Mouse (Mus musculus): ENCODE measurements at regions not wholly inside any gene's neighbourhood (a gene's known extent, or its start where the extent isn't known, plus 50 kb on each side); places are given as distances from the start of the nearest gene placed in this dataset.
A peak's percentile ranks its signal among the peaks of the same experiment; 100 is the strongest.

DNA sequence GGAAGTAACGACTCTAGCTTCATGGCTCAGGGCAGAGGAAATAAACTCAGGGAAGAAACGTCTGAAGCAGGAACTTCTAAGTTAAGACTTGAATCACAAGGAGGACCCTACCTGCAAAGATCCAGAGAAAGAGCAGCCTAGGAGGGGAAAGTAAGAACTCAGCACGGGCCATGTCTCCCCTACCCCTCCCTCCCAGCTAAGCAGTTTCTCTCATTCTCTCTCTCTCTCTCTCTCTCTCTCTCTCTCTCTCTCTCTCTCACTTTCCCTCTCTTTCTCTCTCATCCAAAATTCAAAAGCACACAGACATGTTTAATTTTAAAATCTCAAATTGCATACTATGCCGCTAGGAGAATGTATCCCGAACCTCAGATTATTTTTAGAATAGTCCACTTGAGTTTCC is 267.3 kb downstream of the Dhx15 start:
- WGBS: 54% methylated on average over 5 of the region's 5 CpGs
- ATAC-seq (ENCODE audit: insufficient read depth, low FRiP score): no peak
- Histone ChIP-seq H3K9ac (ENCODE audit: low read length) (no peak overlapping the region), H3K36me3 (ENCODE audit: control insufficient read depth, insufficient read depth, low read length) (no peaks in the 10 kb centered on the region), H3K9me3 (replicated peaks; ENCODE audit: control insufficient read depth, low read length) (no peaks in the 10 kb centered on the region), H3K4me1 (ENCODE audit: control insufficient read depth, insufficient read depth, low read length) (no peaks in the 10 kb centered on the region), H3K4me2 (ENCODE audit: low read depth, low read length) (no peak overlapping the region), H3K4me3 (replicated peaks; ENCODE audit: low read length) (no peak overlapping the region), H3K27ac (ENCODE audit: low read length) (no peak overlapping the region), H3K27me3 (ENCODE audit: control insufficient read depth, insufficient read depth, low read length) (no peaks in the 10 kb centered on the region)

DNA sequence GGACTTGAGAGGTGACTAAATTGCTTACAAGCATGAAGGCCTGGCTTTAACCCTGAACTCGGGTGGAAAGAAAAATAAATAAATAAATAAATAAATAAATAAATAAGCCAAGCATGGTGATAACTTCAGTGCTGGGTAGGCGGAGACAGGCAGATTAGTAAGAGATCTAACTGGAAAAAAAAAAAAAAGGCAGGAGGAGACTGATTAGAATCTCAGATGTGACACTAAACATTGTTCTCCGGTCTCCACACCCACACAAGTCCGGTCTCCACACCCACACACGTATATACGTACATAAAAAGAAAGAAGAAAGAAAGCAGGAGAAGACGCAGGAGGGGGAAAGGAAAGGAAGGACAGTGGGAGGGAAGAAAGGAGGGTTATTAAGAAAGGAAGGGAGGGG is 267.8 kb downstream of the Dhx15 start:
- WGBS: 66% methylated on average over 7 of the region's 7 CpGs
- no peaks in the 10 kb centered on the region for H3K9me3 ChIP-seq (replicated peaks; ENCODE audit: control insufficient read depth, low read length)
- no peaks in the 10 kb centered on the region for H3K4me1 ChIP-seq (ENCODE audit: control insufficient read depth, insufficient read depth, low read length)
- H3K4me3 ChIP-seq (replicated peaks; ENCODE audit: low read length): no peak overlapping the region
- ATAC-seq (ENCODE audit: insufficient read depth, low FRiP score): no peak
- no peaks in the 10 kb centered on the region for H3K36me3 ChIP-seq (ENCODE audit: control insufficient read depth, insufficient read depth, low read length)
- no peak overlapping the region for H3K9ac ChIP-seq (ENCODE audit: low read length)
- no peak overlapping the region for H3K4me2 ChIP-seq (ENCODE audit: low read depth, low read length)
- no peaks in the 10 kb centered on the region for H3K27me3 ChIP-seq (ENCODE audit: control insufficient read depth, insufficient read depth, low read length)
- H3K27ac ChIP-seq (ENCODE audit: low read length): no peak overlapping the region

DNA sequence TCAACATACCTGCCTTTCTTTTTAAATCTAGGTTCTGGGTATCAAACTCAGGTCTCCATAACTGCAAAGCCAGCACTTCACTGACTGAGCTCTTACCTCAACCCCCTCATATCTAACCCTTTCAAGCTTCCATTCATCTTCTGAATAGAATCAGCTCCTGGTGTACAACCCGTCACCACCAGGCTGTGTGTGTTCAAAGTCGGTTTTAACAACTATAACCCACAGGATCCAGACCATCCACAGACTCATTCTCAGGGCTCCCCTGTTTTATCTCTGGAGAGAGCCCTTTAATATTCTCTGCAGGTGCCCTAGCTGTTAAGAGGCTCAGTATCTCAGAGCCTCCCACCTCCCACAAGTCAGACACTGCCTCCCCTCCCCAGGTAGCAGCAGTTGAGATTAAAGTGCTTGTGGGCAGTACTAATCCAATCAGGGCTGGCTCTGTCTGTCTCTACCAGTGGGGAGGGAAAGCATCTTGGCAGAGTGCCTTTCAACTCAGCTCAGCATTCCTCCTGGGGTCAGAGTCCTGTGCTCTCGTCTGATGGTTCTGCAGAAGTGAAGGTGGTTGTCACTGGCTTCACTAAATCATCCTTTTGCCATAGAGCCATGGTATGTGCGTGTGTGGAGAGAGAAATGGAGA is 272.4 kb downstream of the Dhx15 start:
- no peaks in the 10 kb centered on the region for H3K27me3 ChIP-seq (ENCODE audit: control insufficient read depth, insufficient read depth, low read length)
- H3K4me1 ChIP-seq (ENCODE audit: control insufficient read depth, insufficient read depth, low read length): no peaks in the 10 kb centered on the region
- no peaks in the 10 kb centered on the region for H3K36me3 ChIP-seq (ENCODE audit: control insufficient read depth, insufficient read depth, low read length)
- H3K4me3 ChIP-seq (replicated peaks; ENCODE audit: low read length): no peak overlapping the region
- no peaks in the 10 kb centered on the region for H3K9me3 ChIP-seq (replicated peaks; ENCODE audit: control insufficient read depth, low read length)
- no peak; the same call in 1 of the 2 replicates for ATAC-seq (ENCODE audit: insufficient read depth, low FRiP score)
- H3K9ac ChIP-seq (ENCODE audit: low read length): no peak overlapping the region
- no peak overlapping the region for H3K27ac ChIP-seq (ENCODE audit: low read length)
- no peak overlapping the region for H3K4me2 ChIP-seq (ENCODE audit: low read depth, low read length)
- WGBS: 34% methylated on average over 4 of the region's 4 CpGs

GRCm38 (mm10) chr5:51914731-51915130 is 275.6 kb downstream of the Dhx15 start:
- ATAC-seq (ENCODE audit: insufficient read depth, low FRiP score): no peak
- H3K27ac ChIP-seq (ENCODE audit: low read length): no peak overlapping the region
- no peaks in the 10 kb centered on the region; the same call in none of the 2 replicates for H3K4me1 ChIP-seq (ENCODE audit: control insufficient read depth, insufficient read depth, low read length)
- 86% methylated on average over 6 of the region's 6 CpGs for WGBS
- no peaks in the 10 kb centered on the region for H3K27me3 ChIP-seq (ENCODE audit: control insufficient read depth, insufficient read depth, low read length)
- no peak overlapping the region for H3K4me3 ChIP-seq (replicated peaks; ENCODE audit: low read length)
- H3K9me3 ChIP-seq (replicated peaks; ENCODE audit: control insufficient read depth, low read length): no peaks in the 10 kb centered on the region
- H3K36me3 ChIP-seq (ENCODE audit: control insufficient read depth, insufficient read depth, low read length): no peaks in the 10 kb centered on the region
- H3K4me2 ChIP-seq (ENCODE audit: low read depth, low read length): no peak overlapping the region
- no peak overlapping the region for H3K9ac ChIP-seq (ENCODE audit: low read length)

DNA sequence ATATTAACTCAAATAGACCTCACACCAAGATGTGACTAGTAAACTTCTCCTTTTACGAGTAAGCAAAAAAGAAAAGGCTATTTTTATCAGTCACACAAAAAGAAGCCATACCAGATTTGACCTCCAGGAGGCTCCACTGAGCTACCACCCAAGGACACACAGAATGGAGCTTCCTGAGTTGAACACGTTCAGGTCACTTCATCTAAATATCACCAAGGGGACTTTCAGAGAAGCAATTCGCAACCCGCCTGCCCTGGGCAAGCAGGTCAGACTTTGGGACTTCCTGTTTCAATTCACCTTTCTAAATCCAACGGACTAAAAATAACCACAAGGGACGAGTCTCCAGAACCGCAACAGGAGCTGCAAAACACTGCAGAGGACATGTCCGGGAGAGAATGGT is 281.5 kb downstream of the Dhx15 start:
- Histone ChIP-seq H3K4me2 (ENCODE audit: low read depth, low read length) (no peak overlapping the region), H3K9me3 (replicated peaks; ENCODE audit: control insufficient read depth, low read length) (no peaks in the 10 kb centered on the region), H3K27me3 (ENCODE audit: control insufficient read depth, insufficient read depth, low read length) (no peaks in the 10 kb centered on the region), H3K36me3 (ENCODE audit: control insufficient read depth, insufficient read depth, low read length) (no peaks in the 10 kb centered on the region), H3K4me3 (replicated peaks; ENCODE audit: low read length) (no peak overlapping the region), H3K4me1 (ENCODE audit: control insufficient read depth, insufficient read depth, low read length) (no peaks in the 10 kb centered on the region; the same call in none of the 2 replicates), H3K27ac (ENCODE audit: low read length) (no peak overlapping the region), H3K9ac (ENCODE audit: low read length) (no peak overlapping the region)
- no peak for ATAC-seq (ENCODE audit: insufficient read depth, low FRiP score)
- WGBS: 65% methylated on average over 8 of the region's 8 CpGs

GRCm38 (mm10) chr5:51906315-51907109 is 283.8 kb downstream of the Dhx15 start:
- no peak for ATAC-seq (ENCODE audit: insufficient read depth, low FRiP score)
- no peaks in the 10 kb centered on the region for H3K9me3 ChIP-seq (replicated peaks; ENCODE audit: control insufficient read depth, low read length)
- H3K9ac ChIP-seq (ENCODE audit: low read length): no peak overlapping the region
- no peaks in the 10 kb centered on the region for H3K27me3 ChIP-seq (ENCODE audit: control insufficient read depth, insufficient read depth, low read length)
- no peak overlapping the region for H3K4me3 ChIP-seq (replicated peaks; ENCODE audit: low read length)
- 51% methylated on average over 9 of the region's 9 CpGs for WGBS
- H3K36me3 ChIP-seq (ENCODE audit: control insufficient read depth, insufficient read depth, low read length): no peaks in the 10 kb centered on the region
- H3K4me1 ChIP-seq (ENCODE audit: control insufficient read depth, insufficient read depth, low read length): no peaks in the 10 kb centered on the region; the same call in none of the 2 replicates
- H3K4me2 ChIP-seq (ENCODE audit: low read depth, low read length): no peak overlapping the region
- H3K27ac ChIP-seq (ENCODE audit: low read length): no peak overlapping the region

- peak overlapping the region; percentile 8; the same call in 1 of the 2 replicates for H3K4me2 ChIP-seq (ENCODE audit: low read depth, low read length)
- no peak overlapping the region for H3K27ac ChIP-seq (ENCODE audit: low read length)
- no peaks in the 10 kb centered on the region for H3K4me1 ChIP-seq (ENCODE audit: control insufficient read depth, insufficient read depth, low read length)
- H3K4me3 ChIP-seq (replicated peaks; ENCODE audit: low read length): no peak overlapping the region
- WGBS: 57% methylated on average over 8 of the region's 8 CpGs
- no peak overlapping the region for H3K9ac ChIP-seq (ENCODE audit: low read length)
- H3K36me3 ChIP-seq (ENCODE audit: control insufficient read depth, insufficient read depth, low read length): no peaks in the 10 kb centered on the region
- no peaks in the 10 kb centered on the region for H3K27me3 ChIP-seq (ENCODE audit: control insufficient read depth, insufficient read depth, low read length)
- ATAC-seq (ENCODE audit: insufficient read depth, low FRiP score): no peak
- no peaks in the 10 kb centered on the region for H3K9me3 ChIP-seq (replicated peaks; ENCODE audit: control insufficient read depth, low read length)
Observed at GRCm38 (mm10) chr5:51894159-51894558, 296.2 kb downstream of the Dhx15 start.

DNA sequence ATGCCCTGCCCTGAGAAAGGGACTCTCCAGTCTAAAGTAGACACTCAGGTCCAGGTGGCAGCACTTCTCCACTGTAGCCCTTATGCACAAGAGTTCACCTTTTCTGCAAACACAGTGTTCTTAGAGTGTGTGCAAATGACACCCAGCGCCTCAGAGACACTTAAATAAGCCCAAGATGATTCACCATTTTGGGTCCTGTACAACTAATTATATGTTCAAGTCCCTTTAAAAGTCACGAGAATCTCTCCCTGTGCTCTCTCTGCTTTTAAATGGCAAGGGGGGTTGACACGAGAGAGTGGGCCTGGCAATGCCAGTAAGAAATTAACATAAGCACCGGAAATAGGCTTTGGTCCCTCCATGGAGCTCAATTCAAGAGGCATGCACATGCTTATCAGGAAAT is 299.0 kb downstream of the Dhx15 start:
- no peak for ATAC-seq (ENCODE audit: insufficient read depth, low FRiP score)
- H3K9ac ChIP-seq (ENCODE audit: low read length): no peak overlapping the region
- H3K9me3 ChIP-seq (replicated peaks; ENCODE audit: control insufficient read depth, low read length): no peaks in the 10 kb centered on the region
- WGBS: 85% methylated on average over 4 of the region's 4 CpGs
- H3K4me3 ChIP-seq (replicated peaks; ENCODE audit: low read length): no peak overlapping the region
- H3K4me1 ChIP-seq (ENCODE audit: control insufficient read depth, insufficient read depth, low read length): no peaks in the 10 kb centered on the region
- H3K27me3 ChIP-seq (ENCODE audit: control insufficient read depth, insufficient read depth, low read length): no peaks in the 10 kb centered on the region
- H3K36me3 ChIP-seq (ENCODE audit: control insufficient read depth, insufficient read depth, low read length): no peaks in the 10 kb centered on the region
- no peak overlapping the region for H3K4me2 ChIP-seq (ENCODE audit: low read depth, low read length)
- no peak overlapping the region for H3K27ac ChIP-seq (ENCODE audit: low read length)

- Histone ChIP-seq H3K36me3 (ENCODE audit: control insufficient read depth, insufficient read depth, low read length) (no peaks in the 10 kb centered on the region), H3K4me3 (replicated peaks; ENCODE audit: low read length) (no peak overlapping the region), H3K9ac (ENCODE audit: low read length) (no peak overlapping the region), H3K4me2 (ENCODE audit: low read depth, low read length) (no peak overlapping the region), H3K9me3 (replicated peaks; ENCODE audit: control insufficient read depth, low read length) (no peaks in the 10 kb centered on the region), H3K27me3 (ENCODE audit: control insufficient read depth, insufficient read depth, low read length) (no peaks in the 10 kb centered on the region), H3K27ac (ENCODE audit: low read length) (no peak overlapping the region), H3K4me1 (ENCODE audit: control insufficient read depth, insufficient read depth, low read length) (no peaks in the 10 kb centered on the region)
- WGBS: 83% methylated on average over 7 of the region's 7 CpGs
- ATAC-seq (ENCODE audit: insufficient read depth, low FRiP score): no peak
Observed at GRCm38 (mm10) chr5:51888404-51888803, 301.9 kb downstream of the Dhx15 start.

Measured in stomach, embryonic 16.5 days (tissue).